Mouse (Mus musculus) cerebellum, adult 9-11 months (tissue): ENCODE results near the gene Eif2d.
A peak's percentile ranks its signal among the peaks of the same experiment; 100 is the strongest.

Experiments used
- DNase-seq: peaks from one replicate; pipeline ENCODE4 v3.0.0; 2022

Eif2d gene

GRCm38 (mm10) chr1:131153018-131153629 is at the start of gene Eif2d:
Gene Eif2d, plus strand, starts transcription at chr1:131153181.
- DNase-seq: peak; percentile 89

- no peak for DNase-seq
Observed at GRCm38 (mm10) chr1:131103776-131104424, 49.1 kb upstream of the Eif2d start.

- DNase-seq: no peak
Observed at GRCm38 (mm10) chr1:131107575-131108308, 45.2 kb upstream of the Eif2d start.

DNA sequence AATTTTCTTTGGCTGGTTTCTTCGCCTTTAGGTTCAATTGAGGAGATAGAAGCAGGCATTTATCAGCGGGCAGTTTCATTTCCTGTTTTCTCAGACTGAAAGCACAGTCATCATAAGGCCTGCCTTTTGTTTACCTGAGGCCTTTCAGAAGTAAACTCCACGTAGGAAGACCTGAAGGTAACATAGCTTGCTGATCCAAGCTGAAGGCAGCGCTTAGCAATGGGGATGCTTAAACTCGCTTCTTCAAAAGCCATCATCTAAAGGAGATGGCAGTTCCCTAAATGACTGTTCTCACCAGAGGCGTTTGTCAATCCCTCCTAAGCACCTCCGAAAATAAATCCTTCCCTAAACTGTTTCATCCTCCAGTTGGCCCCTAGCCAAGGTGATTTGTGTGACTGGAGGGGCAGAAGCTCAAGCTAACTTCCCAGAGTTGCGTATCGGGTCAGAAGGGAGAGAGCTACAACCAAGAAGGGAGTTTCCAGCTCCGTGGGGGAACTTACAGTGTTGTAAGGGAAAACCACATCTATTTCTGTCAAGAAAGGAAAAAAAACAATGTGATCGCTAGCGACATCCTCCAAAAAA is 42.4 kb upstream of the Eif2d start:
- no peak for DNase-seq

- no peak for DNase-seq
Observed at GRCm38 (mm10) chr1:131112576-131112975, 40.4 kb upstream of the Eif2d start.

DNA sequence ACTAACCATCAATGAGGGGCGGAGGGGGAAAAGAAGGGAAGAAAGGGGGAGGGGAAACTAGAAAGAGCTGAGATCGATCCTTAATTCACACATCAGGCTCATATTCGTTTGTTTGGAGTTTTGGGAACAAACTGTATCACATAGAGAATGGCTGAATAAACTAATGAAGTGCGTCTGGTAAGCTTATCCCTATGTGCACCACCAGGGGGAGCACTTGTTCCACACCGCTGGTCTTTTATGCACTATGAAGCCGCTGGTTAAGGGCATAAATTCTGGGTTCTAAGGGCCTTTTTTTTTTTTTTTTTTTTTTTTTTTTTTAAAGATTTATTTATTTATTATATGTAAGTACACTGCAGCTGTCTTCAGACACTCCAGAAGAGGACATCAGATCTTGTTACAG is 37.0 kb upstream of the Eif2d start:
- peak; percentile 50 for DNase-seq

GRCm38 (mm10) chr1:131116430-131117011 is 36.5 kb upstream of the Eif2d start:
- DNase-seq: peak; percentile 38

- DNase-seq: no peak
Observed at GRCm38 (mm10) chr1:131118530-131118929, 34.5 kb upstream of the Eif2d start.

GRCm38 (mm10) chr1:131119026-131119425 is 34.0 kb upstream of the Eif2d start:
- DNase-seq: no peak

- DNase-seq: no peak
Observed at GRCm38 (mm10) chr1:131121987-131122386, 31.0 kb upstream of the Eif2d start.

- no peak for DNase-seq
Observed at GRCm38 (mm10) chr1:131123522-131124265, 29.3 kb upstream of the Eif2d start.

DNA sequence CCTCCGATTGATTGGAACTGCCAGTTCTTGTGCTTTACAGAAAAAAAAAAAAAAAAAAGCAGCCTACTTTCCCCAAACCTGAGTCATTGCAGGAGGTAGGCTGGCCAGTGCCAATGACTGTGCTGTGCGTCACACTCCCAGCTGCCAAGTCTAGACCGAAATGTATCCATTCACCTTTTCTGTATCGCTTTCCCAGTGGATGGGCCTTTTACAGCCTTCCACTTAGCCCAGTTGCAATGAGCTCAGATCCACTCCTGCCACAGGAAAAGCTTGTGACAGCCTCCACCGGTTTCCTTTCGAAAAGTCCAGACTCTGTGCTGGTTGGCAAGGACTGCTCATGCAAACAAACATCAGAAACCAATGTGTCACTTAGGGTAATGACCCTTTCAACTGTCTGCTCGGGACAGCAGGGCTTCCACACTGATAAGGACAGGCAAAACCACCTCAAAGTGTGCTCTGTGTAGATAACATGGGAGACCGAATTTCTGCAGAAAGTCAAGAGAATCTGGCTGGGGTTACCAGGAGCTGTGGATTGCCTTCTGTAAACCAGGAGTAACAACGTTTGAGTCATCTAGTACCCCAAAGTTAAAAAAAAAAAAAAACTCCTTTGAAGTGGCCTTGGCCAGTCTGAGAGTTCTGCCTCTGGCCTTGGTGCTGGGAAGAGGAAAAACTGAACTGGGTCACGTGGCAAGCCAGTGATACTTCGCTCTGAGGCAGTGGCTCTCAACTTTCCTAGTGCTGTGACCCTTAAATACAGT is 26.8 kb upstream of the Eif2d start:
- DNase-seq: no peak

- DNase-seq: no peak
Observed at GRCm38 (mm10) chr1:131134231-131134630, 18.8 kb upstream of the Eif2d start.

- DNase-seq: no peak
Observed at GRCm38 (mm10) chr1:131134942-131135522, 17.9 kb upstream of the Eif2d start.

DNA sequence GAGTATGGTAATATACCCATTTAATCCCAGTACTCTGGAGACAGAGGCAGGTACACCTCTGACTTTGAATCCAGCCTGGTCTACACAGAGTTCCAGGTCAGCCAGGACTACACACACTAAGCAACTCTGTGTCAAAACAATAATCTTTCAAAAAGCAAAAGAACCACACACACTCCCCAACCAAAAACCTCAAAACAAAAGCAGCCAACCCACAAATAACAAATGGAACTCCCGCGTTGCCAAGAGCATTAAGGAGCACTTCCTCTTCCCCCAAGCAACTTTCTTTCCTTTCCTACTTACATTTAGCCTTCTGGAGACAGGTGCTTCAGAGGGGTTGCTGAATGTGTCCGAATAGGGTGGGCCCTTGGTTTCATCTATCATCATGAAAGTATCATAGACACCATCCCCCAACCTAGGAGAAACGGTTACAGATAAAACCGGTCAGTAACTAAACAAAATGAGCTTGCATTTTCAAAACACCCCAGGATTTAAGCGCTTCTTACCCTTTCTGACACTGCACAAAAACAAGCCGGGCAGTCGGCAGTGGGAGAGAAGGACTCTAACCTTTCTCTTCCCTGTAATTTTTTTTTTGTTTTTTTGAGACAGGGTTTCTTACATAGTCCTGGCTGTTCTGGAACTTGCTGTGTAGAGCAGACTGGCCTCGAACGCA is 16.9 kb upstream of the Eif2d start:
- DNase-seq: no peak

- DNase-seq: no peak
Observed at GRCm38 (mm10) chr1:131137111-131137510, 15.9 kb upstream of the Eif2d start.

- DNase-seq: no peak
Observed at GRCm38 (mm10) chr1:131137717-131138118, 15.3 kb upstream of the Eif2d start.

DNA sequence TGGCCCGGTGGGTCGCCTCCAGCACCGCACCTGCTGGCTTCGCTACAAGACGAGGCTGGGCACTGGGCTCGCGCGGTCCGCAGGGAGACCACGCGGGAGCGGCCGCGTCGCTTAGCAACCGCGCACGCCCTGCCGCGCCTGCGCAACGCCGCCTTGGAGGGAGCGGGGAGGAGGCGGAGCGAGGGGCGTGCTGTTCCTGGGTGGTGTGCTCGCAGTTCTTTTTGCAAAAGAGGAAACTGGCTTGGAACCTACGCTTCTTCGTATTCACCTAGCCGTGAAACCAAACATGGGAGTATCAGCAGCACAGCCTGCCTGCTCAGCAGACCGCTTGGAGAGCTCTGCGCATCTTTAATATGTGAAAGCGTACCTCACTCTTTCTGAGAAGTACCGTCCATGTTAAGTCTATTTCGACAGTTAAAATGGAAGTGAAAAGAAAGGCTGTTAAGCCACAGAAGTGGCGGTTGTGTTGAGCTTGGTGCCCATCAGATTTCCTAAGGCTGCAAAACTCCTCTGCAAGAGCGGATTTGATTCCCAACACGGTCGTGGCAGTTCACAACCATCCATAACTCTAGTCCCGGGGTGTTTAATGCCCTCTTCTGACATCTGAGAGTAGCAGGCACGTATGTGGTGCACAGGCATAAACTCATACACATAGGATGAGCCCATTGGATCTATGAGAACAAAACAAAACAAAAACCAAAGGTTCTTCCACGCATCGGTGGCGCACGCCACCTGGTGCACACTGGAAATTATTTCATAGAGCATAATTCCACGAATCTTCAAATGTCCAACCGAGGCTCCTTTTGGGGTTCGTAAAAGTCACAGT is 14.6 kb upstream of the Eif2d start, which contains the start of gene Dyrk3:
Dyrk3 (minus strand) TSS at position 150 of the 826 bp plus-strand sequence.
- DNase-seq: peak; percentile 87
